Mouse (Mus musculus) lung, embryonic 14.5 days (tissue): ENCODE data around the gene Cmah. TPM values are rescaled to one million over a fixed set of nuclear protein-coding genes. Genes with fewer than 3 reads are reported as not detected.
"Not testable (repeated sequence)": the region's sequence is repeated elsewhere in the genome, so short reads cannot be mapped to it uniquely, and the experiment has no call there.

Source experiments
- ATAC-seq: fragments of 200-750 bp; cut with Nextera tagmentation; 2 replicates; pipeline ENCODE4 v1.8.0; 2017; ENCODE audit warnings: mild to moderate bottlenecking, moderate TSS enrichment, moderate library complexity; ENCODE audit not compliant: insufficient read depth
- DNase-seq: peaks from one replicate; pipeline ENCODE4 v3.0.0-alpha.2; 2015
- H3K27ac ChIP-seq: fragments of 300-500 bp; sonication (generic); 2 replicates; pipeline ENCODE4 v1.5.1; 2014; ENCODE audit warnings: low read depth, mild to moderate bottlenecking, moderate library complexity
- H3K27me3 ChIP-seq: fragments of 300-500 bp; sonication (generic); 2 replicates; pipeline ENCODE4 v1.6.1; 2014; ENCODE audit warnings: low read length, control low read depth; ENCODE audit not compliant: insufficient read depth
- H3K36me3 ChIP-seq: fragments of 300-500 bp; sonication (generic); 2 replicates; pipeline ENCODE4 v1.6.1; 2014; ENCODE audit warnings: control low read depth; ENCODE audit not compliant: insufficient read depth
- H3K4me1 ChIP-seq: fragments of 300-500 bp; sonication (generic); 2 replicates; pipeline ENCODE4 v1.6.1; 2014; ENCODE audit warnings: antibody characterized with exemption, control low read depth; ENCODE audit not compliant: insufficient read depth
- H3K4me2 ChIP-seq: fragments of 300-500 bp; sonication (generic); 2 replicates; pipeline ENCODE4 v1.6.1; 2014; ENCODE audit warnings: mild to moderate bottlenecking
- H3K4me3 ChIP-seq: fragments of 300-500 bp; sonication (generic); 2 replicates; pipeline ENCODE4 v1.5.1; 2014; ENCODE audit warnings: low read depth, low read length
- H3K9ac ChIP-seq: fragments of 300-500 bp; sonication (generic); 2 replicates; pipeline ENCODE4 v1.6.1; 2014
- H3K9me3 ChIP-seq: fragments of 300-500 bp; sonication (generic); 2 replicates; pipeline ENCODE4 v1.6.1; 2016; ENCODE audit warnings: low read depth, low read length, control low read depth
- CTCF ChIP-seq: IDR thresholded peaks from 2 replicates; pipeline ENCODE4 v1.5.1; 2016; ENCODE audit warnings: antibody characterized with exemption, low read depth
- WGBS: fragments of 180-500 bp; shearing (Covaris S2); extraction: QIAGEN DNeasy Blood & Tissue Kit; methylation state at CpG from one replicate; pipeline ENCODE4 v1.1.7; 2014; 5-methylcytosine and 5-hydroxymethylcytosine counted together
- polyA plus RNA-seq: library from polyadenylated mRNA; unstranded; fragments of >200 nt; fragmentation: Nextera tagmentation; extraction: Ambion mirVana; gene quantifications from 2 replicates; pipeline ENCODE4 v1.2.1, GENCODE M21; 2014

Gene Cmah
- polyA plus RNA-seq, 1 experiment from 2014 or later: 0.74 TPM

GRCm38 (mm10) chr13:24342091-24342490, 14.9 kb downstream of the Cmah start:
- 72% methylated on average over 4 of the region's 4 CpGs for WGBS

GRCm38 (mm10) chr13:24353004-24353403, 25.8 kb downstream of the Cmah start:
- DNase-seq (no peak), ATAC-seq (no peak)
- no peaks in the 10 kb centered on the region for H3K9me3 ChIP-seq
- no peak overlapping the region for H3K27ac ChIP-seq
- H3K4me2 ChIP-seq: no peak overlapping the region
- H3K36me3 ChIP-seq: no peaks in the 10 kb centered on the region
- no peak overlapping the region for H3K4me3 ChIP-seq
- no peaks in the 10 kb centered on the region for H3K4me1 ChIP-seq
- 86% methylated on average over 5 of the region's 5 CpGs for WGBS
- H3K27me3 ChIP-seq: no peaks in the 10 kb centered on the region
- TF ChIP-seq CTCF: no peak
- no peak overlapping the region for H3K9ac ChIP-seq

More at GRCm38 (mm10) chr13:24342091-24342490, 14.9 kb downstream of the Cmah start:
- Histone ChIP-seq H3K36me3 (no peaks in the 10 kb centered on the region), H3K4me3 (no peak overlapping the region), H3K27me3 (no peaks in the 10 kb centered on the region), H3K9ac (no peak overlapping the region), H3K9me3 (no peaks in the 10 kb centered on the region), H3K4me1 (no peaks in the 10 kb centered on the region), H3K4me2 (no peak overlapping the region), H3K27ac (no peak overlapping the region)
- DNase-seq (no peak), ATAC-seq (no peak)
- TF ChIP-seq CTCF: no peak

- Histone ChIP-seq H3K9ac (no peak overlapping the region), H3K9me3 (no peaks in the 10 kb centered on the region), H3K27ac (no peak overlapping the region), H3K36me3 (no peaks in the 10 kb centered on the region), H3K4me3 (no peak overlapping the region), H3K4me1 (no peaks in the 10 kb centered on the region), H3K27me3 (no peaks in the 10 kb centered on the region), H3K4me2 (no peak overlapping the region)
- DNase-seq (no peak), ATAC-seq (no peak)
- 87% methylated on average over 5 of the region's 5 CpGs for WGBS
- no peak for TF ChIP-seq CTCF
Measured at GRCm38 (mm10) chr13:24354751-24355150, 27.5 kb downstream of the Cmah start.

DNA sequence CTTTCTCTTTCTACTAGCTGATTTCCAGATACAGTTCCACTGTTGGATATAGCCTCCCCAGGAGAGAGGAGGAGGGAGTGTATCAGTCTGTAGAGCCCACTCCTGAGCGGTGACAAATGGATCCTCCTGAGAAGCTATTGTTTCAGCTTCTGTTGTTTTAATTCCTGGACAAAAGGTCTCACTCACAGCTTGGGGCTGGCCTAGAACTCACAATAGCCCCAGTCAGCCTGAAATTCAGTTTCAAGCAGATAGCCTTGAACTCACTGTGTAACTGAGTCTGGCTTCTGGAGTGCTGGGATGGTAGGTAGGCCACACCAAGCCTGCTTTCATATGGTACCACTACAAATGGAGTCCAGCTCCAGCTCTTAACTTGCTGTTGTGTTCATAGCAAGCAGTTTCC, 32.0 kb downstream of the Cmah start:
- Histone ChIP-seq H3K36me3 (no peaks in the 10 kb centered on the region), H3K27me3 (no peaks in the 10 kb centered on the region), H3K9me3 (no peaks in the 10 kb centered on the region), H3K4me2 (no peak overlapping the region), H3K4me1 (no peaks in the 10 kb centered on the region), H3K9ac (no peak overlapping the region), H3K4me3 (no peak overlapping the region), H3K27ac (no peak overlapping the region)
- DNase-seq (no peak), ATAC-seq (no peak)
- no peak for TF ChIP-seq CTCF
- 93% methylated on average over 1 of the region's 1 CpGs for WGBS

GRCm38 (mm10) chr13:24365191-24365590, 38.0 kb downstream of the Cmah start:
- DNase-seq (no peak), ATAC-seq (no peak)
- Histone ChIP-seq H3K27ac (no peak overlapping the region), H3K36me3 (no peaks in the 10 kb centered on the region), H3K4me1 (no peaks in the 10 kb centered on the region), H3K9me3 (no peaks in the 10 kb centered on the region), H3K4me3 (no peak overlapping the region), H3K4me2 (no peak overlapping the region), H3K9ac (no peak overlapping the region), H3K27me3 (no peaks in the 10 kb centered on the region)
- no peak for TF ChIP-seq CTCF
- 89% methylated on average over 6 of the region's 6 CpGs for WGBS

- no peak for DNase-seq
- H3K9me3 ChIP-seq: no peaks in the 10 kb centered on the region
- H3K36me3 ChIP-seq: no peaks in the 10 kb centered on the region
- ATAC-seq: no peak
- H3K9ac ChIP-seq: no peak overlapping the region
- 83% methylated on average over 7 of the region's 7 CpGs for WGBS
- no peaks in the 10 kb centered on the region for H3K4me1 ChIP-seq
- H3K27me3 ChIP-seq: no peaks in the 10 kb centered on the region
- no peak overlapping the region for H3K4me3 ChIP-seq
- H3K4me2 ChIP-seq: no peak overlapping the region
- TF ChIP-seq CTCF: no peak
- H3K27ac ChIP-seq: no peak overlapping the region
Measured at GRCm38 (mm10) chr13:24372893-24373599, 45.8 kb downstream of the Cmah start.

- ATAC-seq, H3K4me1 ChIP-seq, H3K9ac ChIP-seq, H3K4me3 ChIP-seq, H3K9me3 ChIP-seq, H3K27ac ChIP-seq, H3K27me3 ChIP-seq, H3K36me3 ChIP-seq, DNase-seq, H3K4me2 ChIP-seq: not testable (repeated sequence)
- WGBS: 73% methylated on average over 6 of the region's 6 CpGs
Measured at GRCm38 (mm10) chr13:24374606-24375005, 47.4 kb downstream of the Cmah start.
